Mouse (Mus musculus): Measurements from ENCODE around the gene Gbp2b.
A peak's percentile ranks its signal among the peaks of the same experiment; 100 is the strongest.

Gbp2b gene

GRCm38 (mm10) chr3:142620956-142621562, 26.4 kb downstream of the Gbp2b start:
- no peak for DNase-seq

DNA sequence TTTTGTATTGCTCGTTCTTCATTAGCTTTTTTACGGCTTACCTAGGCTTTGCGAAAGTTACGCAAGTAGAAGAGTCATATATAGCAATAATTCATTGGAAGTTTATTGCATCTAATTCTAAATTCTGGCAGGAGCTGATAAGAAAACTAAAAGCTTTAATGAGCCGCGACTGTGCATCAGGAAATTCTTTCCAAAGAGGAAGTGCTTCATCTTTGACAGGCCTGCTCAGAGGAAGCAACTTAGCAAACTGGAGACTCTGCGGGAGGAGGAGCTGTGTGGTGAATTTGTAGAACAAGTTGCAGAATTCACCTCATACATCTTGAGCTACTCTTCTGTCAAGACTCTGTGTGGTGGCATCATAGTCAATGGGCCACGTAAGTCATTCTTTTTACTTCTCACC, 35.7 kb downstream of the Gbp2b start:
- DNase-seq: peak in 1 of 2 experiments; percentile 11

- DNase-seq: peak; percentile 38 to 81
Measured at GRCm38 (mm10) chr3:142640201-142640600, 45.6 kb downstream of the Gbp2b start.

DNA sequence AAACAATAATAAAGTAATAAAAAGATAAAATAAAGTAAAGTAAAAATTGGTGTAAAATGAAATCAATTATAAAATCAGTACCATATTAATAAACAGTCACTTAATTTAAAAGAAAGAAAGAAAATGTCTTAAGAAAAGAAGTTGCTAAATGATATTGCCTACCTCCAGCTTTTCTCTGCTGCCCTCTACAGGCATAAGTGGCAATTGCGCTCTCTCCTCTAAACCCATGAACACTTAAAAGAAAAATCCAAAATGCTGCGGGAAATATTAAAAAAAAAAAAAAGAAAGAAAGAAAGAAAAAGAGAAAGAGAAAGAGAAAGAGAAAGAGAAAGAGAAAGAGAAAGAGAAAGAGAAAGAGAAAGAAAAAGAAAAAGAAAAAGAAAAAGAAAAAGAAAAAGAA, 51.3 kb downstream of the Gbp2b start:
- DNase-seq: peak; percentile 36 to 78

GRCm38 (mm10) chr3:142647836-142648235, 53.2 kb downstream of the Gbp2b start:
- DNase-seq: peak; percentile 19 to 30

DNA sequence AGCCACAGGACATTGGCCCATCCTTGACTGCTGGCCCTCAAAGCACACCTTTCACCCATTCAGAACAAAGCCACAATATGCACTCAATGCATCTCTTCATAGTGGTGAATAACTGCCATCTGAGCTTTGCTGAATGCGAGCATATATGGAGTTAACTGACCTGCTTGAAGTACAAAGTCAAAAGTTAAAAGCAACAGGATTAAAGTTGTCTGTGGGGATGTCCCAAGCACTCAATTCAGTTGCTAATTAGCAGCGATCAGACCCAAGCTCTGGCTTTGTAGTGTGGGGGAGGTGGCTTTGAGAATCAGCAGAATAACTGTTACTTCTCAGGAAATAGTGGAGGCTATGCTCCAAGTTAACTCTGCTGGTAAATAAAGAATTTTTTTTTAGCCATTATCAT, 55.6 kb downstream of the Gbp2b start:
- DNase-seq: no peak

- no peak for DNase-seq
Measured at GRCm38 (mm10) chr3:142664723-142665122, 70.1 kb downstream of the Gbp2b start.
